Mouse (Mus musculus) erythroblast, adult 5-6 weeks (primary cell): Measurements from ENCODE around the gene Specc1. TPM values are rescaled to one million over a fixed set of nuclear protein-coding genes. Genes with fewer than 3 reads are reported as not detected.
A peak's percentile ranks its signal among the peaks of the same experiment; 100 is the strongest.

Experiments used
- ATAC-seq: replicated peaks from 2 replicates; pipeline ENCODE4 v1.8.0; 2016; ENCODE audit warnings: moderate number of reproducible peaks, mild to moderate bottlenecking, moderate TSS enrichment, inconsistent platforms; ENCODE audit not compliant: poor library complexity, low FRiP score, severe bottlenecking
- total RNA-seq, 2 experiments: library from RNA; stranded (forward) in 1 of 2; stranded (reverse) in 1 of 2; fragments of 150-400 nt in 1 of 2; fragments of 200-764, 138-1000 nt in 1 of 2; gene quantifications; 2 replicates each; pipeline versions ENCODE4 v1.2.3 to v1.2.4; 2015 to 2017; ENCODE audit warnings: low replicate concordance in 2 of 2

Gene Specc1
- total RNA-seq, 2 experiments from 2014 or later: 950 to 2,020 TPM

- ATAC-seq: no peak
These were observed 8.0 kb downstream of the Specc1 start for GRCm38 (mm10) chr11:61964611-61965010.

- ATAC-seq: peak; percentile 63
These were observed 10.5 kb downstream of the Specc1 start for GRCm38 (mm10) chr11:61967034-61967433.

DNA sequence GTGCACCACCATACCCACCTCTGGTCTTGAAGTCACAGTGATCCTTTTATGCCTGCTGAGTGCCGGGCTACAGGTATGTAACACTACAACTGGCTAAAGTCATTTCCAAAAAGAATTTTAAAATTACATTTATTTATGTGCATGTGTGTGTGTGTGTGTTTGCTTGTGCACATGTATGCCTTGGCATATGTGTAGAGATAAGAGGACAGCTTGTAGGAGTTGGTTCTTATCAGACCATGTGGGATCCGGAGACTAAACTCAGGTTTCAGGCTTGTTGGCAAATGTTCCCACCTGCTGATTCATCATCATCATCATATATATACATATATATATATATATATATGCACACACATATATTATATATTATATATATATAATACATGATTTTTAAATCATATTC lies 12.3 kb downstream of the Specc1 start:
- peak; percentile 88 for ATAC-seq

DNA sequence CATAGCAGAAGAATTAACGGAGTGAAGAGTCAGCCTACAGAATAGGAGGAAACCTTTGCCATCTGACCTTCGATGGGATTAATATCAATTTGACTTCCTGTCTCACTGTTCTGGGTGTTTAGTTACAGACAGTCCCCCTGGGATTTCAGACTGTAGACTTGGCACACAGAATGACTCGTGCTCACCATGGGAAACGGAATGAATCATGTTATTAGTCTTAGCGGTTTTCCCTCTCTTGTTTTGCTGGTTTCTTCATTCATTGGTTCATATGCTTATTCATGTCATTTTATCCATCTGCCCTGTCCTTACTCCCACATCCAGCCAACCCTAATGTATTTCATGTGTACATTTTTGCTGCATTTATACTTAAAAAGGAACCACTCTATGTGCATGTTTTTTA lies 14.3 kb downstream of the Specc1 start:
- no peak for ATAC-seq

- ATAC-seq: no peak
These were observed 15.1 kb downstream of the Specc1 start for GRCm38 (mm10) chr11:61971441-61972221.

DNA sequence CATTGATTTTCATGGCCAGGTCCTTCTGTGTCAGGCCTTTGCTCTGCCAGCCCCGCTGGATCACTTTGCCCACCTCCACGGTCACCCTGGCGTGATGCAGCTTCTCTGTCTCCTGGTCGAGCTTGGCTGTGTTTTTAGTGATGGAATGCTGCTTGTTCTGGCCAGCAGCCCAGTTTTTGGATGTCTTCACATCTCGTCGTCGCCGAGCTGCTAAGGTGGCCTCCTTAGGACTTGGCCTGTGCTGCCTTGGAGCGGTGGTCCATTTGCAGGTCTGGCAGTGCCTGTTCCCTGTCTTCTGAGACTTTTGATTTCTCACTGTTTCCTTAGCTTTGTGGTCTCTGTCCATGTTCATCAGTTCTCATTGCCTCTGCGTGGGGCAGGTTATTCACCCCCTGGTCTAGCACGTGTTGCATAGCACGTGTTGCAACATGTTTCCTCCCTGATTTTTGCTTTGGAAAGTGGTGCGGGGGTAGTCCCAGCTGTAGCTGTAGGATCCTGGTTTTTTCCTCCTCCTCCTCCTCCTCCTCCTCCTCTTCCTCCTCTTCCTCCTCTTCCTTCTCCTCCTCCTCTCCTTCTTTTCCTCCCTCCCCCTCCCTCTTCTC lies 17.6 kb downstream of the Specc1 start:
- ATAC-seq: no peak

- ATAC-seq: peak; percentile 81
These were observed 19.2 kb downstream of the Specc1 start for GRCm38 (mm10) chr11:61975783-61976182.

DNA sequence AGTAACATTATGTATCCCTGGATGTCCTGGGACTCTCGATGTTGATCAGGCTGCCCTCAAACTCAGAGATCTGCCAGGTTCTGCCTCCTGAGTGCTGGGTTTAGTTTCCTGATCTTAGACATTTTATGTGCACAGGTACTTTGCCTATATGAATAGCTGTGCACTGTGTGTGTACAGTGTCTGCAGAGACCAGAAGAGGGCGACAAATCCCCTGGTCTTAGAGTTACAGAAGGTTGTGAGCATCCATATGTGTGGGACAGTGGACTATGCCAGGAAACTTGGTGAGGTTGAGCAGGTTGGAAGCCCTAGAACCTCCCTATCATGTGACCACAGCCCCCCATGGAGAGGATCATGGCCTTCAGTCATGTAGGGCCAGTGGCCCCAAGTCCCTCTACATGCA lies 24.7 kb downstream of the Specc1 start:
- peak; percentile 56 for ATAC-seq

- ATAC-seq: no peak
These were observed 26.3 kb downstream of the Specc1 start for GRCm38 (mm10) chr11:61982828-61983227.

GRCm38 (mm10) chr11:61986939-61987338 lies 30.4 kb downstream of the Specc1 start:
- ATAC-seq: no peak

- ATAC-seq: no peak
These were observed 33.1 kb downstream of the Specc1 start for GRCm38 (mm10) chr11:61989647-61990046.

DNA sequence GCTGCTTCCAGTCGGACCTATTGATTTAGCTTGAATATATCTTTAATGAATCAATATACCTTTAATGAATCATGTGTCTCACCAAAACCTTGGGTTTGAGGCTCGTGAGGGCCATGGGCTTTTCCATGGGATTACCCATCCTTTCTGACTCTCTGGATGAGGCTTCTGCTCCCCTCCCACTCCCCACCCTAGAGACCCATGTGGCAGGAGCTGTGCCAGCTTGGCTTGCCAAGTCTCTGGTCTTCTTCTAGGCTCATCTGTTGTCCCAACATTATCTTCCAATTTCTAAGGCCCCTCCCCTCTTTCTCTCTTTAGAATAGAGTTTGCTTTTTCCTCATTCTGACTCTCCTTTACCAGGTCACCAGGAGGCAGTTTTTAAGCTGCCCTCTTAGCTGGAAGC lies 35.0 kb downstream of the Specc1 start:
- no peak for ATAC-seq

DNA sequence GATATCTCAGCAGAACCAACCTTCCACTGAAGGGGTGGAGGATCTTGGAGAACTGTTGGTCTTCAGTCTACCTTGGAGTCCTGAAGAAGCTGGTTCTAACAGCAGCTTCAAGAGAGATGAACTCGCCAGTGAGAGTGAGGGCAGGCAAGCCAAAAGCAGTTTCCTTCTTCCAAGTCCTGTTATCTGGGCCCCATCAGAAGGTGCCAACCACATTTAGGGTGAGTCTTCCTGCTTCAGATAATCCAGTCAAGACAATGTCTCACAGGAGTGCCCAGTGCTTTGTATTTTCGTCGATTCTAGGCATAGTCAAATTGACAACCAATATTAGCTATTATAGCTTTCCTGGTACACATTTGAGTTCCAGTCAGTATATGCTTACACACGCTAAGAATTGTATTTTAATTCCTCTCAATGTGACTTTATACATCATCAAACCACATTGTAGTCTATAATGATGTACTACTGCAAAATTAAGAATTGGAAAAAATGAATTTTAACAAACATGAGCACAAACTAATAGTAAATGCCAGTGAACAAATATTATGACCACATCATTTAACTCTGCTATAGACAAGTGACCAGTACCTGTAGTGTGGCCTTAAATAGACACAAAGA lies 36.2 kb downstream of the Specc1 start:
- no peak for ATAC-seq

DNA sequence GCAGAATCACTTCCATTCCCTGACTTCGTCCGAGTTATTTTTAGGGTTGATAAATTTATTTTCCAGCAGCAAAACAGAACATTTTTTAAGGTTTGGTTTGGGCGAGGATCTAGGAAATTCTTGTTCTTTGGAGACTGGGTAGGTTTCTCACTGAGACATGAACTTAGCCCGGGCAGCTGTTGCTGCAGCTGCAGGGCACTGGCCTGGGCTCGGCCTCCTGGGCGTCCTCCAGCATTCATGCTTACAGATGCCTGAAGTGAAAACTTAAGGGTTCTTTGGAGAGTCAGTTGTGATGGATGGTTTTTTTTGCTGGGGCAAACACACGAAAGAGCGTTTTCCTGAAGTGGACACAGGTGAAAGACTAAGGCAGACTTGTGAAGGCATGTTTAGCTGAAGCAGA lies 42.9 kb downstream of the Specc1 start:
- ATAC-seq: no peak

DNA sequence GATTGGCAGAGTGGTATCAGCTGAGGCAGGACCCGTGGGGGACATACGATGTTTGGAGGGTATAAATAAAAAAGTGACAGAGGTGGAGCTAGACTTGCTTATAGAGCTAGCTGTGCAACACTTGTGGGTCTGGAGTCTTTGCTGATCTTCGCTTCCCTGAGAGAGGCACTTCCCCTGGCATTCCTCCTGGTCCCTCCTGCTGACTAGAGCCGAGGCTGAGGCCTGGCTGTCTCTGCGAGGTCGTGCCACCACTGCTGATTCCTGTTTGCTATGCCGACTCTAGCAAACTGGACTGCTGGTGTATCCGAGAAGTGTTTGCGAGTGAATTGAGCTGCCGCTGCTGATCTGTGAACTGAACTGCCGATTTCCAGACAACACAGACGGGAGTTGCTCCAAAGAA lies 43.5 kb downstream of the Specc1 start:
- ATAC-seq: no peak

GRCm38 (mm10) chr11:62001977-62002376 lies 45.4 kb downstream of the Specc1 start:
- ATAC-seq: peak; percentile 34; the same call in 1 of the 2 replicates

DNA sequence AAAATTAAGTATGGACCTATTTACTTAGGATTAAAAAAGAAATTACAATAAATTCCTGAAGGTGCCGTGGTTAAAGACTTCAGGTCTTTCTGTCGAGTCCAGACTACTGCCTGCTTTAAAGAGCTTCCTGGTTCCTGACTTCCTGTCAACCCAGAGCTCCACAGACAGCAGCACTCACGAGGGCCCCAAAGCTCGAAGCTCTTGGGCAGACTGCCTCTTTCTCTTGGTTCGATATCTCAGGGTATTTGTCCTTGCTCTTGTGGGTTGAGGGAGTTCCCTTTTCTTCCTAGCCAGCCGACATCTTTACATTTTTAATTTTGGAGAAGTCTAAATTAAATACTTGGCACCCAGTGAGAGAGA lies 48.3 kb downstream of the Specc1 start:
- no peak for ATAC-seq

DNA sequence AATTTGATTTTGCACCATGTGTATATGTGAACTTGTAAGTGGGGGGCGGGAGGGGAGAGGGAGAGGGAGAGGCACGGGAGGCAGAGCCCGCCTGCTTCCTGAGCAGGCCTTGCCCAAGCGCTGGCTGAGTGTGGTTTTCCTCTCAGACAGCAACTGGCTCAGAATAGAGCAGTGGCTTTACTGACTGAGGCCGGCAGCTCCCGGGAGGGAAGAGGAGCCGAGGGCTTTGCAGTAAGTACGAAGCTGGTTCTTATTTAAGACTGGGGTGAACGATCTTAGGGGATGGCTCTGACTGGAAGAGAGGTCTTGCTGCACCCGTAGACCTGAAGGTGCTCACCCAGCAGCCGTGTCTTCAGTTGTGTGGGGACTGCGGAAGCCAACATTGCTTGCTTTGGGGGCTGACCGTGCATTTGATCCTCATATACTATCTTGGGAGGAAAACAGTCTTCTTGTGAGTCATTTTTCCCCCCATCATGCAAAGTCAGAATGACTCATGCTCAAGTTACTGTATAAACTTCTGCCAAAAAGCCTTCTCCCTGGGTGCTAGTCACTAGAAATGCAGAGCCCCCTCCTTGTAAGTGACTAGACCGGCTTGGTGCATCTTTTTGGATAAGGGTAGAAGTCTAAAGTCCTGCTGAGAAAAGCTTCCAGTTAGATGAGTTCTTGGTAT lies 48.8 kb downstream of the Specc1 start:
- ATAC-seq: peak; percentile 55

DNA sequence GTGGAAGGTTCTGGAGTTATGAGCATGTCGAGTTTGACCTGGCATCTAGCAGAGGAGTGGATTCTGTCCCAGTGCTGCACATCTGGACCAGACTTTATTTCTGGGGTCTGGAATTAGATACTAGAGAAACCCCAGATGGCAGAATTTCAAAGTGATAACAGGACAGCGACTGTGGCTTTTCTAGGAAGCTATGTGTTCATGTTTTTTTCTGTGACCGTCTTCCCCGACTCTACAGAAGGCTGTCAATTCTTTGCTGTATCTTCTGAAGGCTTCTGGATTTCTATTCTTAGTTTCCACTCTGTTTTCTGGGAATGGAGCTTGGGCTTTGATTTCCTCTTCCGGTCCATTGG lies 49.3 kb downstream of the Specc1 start:
- no peak; the same call in 1 of the 2 replicates for ATAC-seq

DNA sequence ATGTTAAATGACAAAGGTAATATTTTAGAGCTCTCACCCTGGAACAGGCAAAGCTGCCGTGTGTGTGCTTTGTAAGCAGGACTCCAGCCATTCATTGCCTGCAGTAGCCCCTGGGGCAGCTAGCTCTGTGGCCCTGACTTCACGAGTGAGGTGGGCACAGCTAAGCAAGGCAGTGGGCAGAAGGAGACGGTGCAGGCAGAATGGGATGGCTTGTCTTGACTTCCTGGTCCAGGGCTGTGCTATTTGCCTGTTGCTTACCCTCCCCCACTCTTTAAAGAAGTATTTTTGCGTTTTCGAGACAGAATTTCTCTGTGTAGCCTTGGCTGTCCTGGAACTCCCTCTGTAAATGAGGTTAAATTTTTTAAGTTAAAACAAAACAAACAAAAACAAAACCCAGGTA lies 50.1 kb downstream of the Specc1 start:
- no peak for ATAC-seq

DNA sequence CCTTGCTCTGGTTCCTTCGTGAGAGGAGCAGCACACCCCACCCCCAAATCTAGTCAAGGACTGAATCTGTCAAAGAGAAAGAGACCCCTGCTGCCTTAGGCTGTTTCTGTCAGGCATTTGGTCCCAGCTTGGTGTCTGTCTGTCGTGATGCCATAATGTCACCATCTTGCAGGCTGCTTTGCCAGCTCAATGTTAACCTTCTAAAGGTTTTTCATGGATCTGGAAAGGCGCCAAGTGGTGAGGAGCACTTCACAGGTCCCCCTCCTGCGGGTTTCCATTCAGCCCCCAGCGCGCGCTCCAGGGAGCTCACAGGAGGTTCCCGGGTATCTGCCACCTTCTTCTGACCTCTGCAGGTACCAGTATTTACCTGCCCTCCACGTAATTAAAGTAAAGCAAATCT lies 51.4 kb downstream of the Specc1 start:
- no peak for ATAC-seq
